In the genomic region with DNA sequence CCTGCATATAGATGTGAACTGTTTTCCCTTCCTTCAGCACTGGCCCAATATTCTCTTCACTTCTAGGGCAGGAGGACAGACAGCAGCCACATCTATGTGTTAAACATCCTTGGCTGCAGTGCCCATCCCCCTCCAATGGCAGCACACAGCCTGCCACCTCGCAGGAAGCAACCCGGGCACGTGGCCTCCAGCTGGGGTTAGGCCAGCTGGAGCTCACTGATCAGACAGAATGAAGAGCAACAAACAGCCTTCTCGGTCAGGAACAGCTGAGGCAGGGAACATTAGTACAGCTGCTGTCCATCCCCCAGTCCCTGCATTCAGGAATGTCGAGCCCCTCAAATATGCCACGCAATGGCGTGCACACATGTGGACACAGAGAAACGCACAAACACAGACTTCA, we compare ENCODE assay signal across 8 mouse cellular contexts.
DNase-seq lines count a peak whose midpoint lies in the region; ATAC-seq and TF ChIP-seq lines count a peak whose summit lies in the region.

No protein-coding gene starts in this region.

- intact Hi-C loops in heart, adult 2 months (cut with DNase I), result loop anchor here (2.0 kb wide), 1 partner anchor 63 kb away; no protein-coding TSS in a partner anchor

- H3K4me2 ChIP-seq in lung, embryonic 15.5 days, result no peak overlapping the region

- peak overlapping the region; percentile 68 for H3K27ac ChIP-seq in heart, adult 2 months
- peak overlapping the region; percentile 46 for H3K27ac ChIP-seq in lung, embryonic 15.5 days

- no peak for TF ChIP-seq CTCF in heart, adult 2 months (IDR thresholded peaks at IDR 0.05)

- no peak for TF ChIP-seq EP300 in heart, adult 2 months (IDR thresholded peaks at IDR 0.05; ENCODE audit: insufficient read depth, low read depth, low read length)

- ATAC-seq in lung, embryonic 15.5 days (ENCODE audit: borderline replicate concordance, extremely low read depth, low FRiP score, low TSS enrichment), result peak; percentile 77; the same call in 1 of the 2 replicates
- no peak for ATAC-seq in activated CD4-positive, CD25-positive, alpha-beta regulatory T cell, adult 4 months
- no peak; the same call in 1 of the 2 replicates for ATAC-seq in megakaryocyte, adult 5-6 weeks (ENCODE audit: poor library complexity, severe bottlenecking)

- H3K27me3 ChIP-seq in heart, adult 2 months (ENCODE audit: control insufficient read depth, insufficient read depth, low read length), result no peaks in the 10 kb centered on the region
- H3K27me3 ChIP-seq in lung, embryonic 15.5 days, result no peaks in the 10 kb centered on the region

- H3K79me2 ChIP-seq in heart, adult 2 months (replicated peaks; ENCODE audit: control insufficient read depth, insufficient read depth, low read length), result no peaks in the 10 kb centered on the region

- H3K36me3 ChIP-seq in heart, adult 2 months (ENCODE audit: control insufficient read depth, insufficient read depth, low read length), result peaks cover 5% of the 10 kb centered on the region
- H3K36me3 ChIP-seq in lung, embryonic 15.5 days, result peaks cover 2% of the 10 kb centered on the region; the same call in 1 of the 2 replicates

- H3K4me3 ChIP-seq in heart, adult 2 months, result no peak overlapping the region
- no peak overlapping the region for H3K4me3 ChIP-seq in lung, embryonic 15.5 days

- H3K9me3 ChIP-seq in lung, embryonic 15.5 days, result no peaks in the 10 kb centered on the region

- 30% methylated on average over 8 of the region's 8 CpGs for WGBS in heart, adult 2 months
- WGBS in lung, embryonic 15.5 days, result 22% methylated on average over 8 of the region's 8 CpGs

- H3K9ac ChIP-seq in heart, adult 2 months (ENCODE audit: low read depth, low read length), result no peak overlapping the region
- H3K9ac ChIP-seq in lung, embryonic 15.5 days, result no peak overlapping the region

- no peak for TF ChIP-seq POLR2A in heart, adult 2 months (IDR thresholded peaks at IDR 0.05; ENCODE audit: insufficient read depth, low read depth, low read length)

- DNase-seq in B cell, adult 2 months, result peak; percentile 5 to 8
- peak; percentile 55 for DNase-seq in adrenal gland, postnatal 14 days
- DNase-seq in heart, adult 2 months, result peak; percentile 54 to 65
- peak; percentile 64 for DNase-seq in kidney, postnatal 10 days
- DNase-seq in retina, postnatal 1 day, result peak; percentile 79

- H3K4me1 ChIP-seq in heart, adult 2 months (ENCODE audit: control insufficient read depth, insufficient read depth, low read length), result peaks cover 33% of the 10 kb centered on the region
- H3K4me1 ChIP-seq in lung, embryonic 15.5 days, result peaks cover 19% of the 10 kb centered on the region

Comparison
In these comparisons a context has a peak if more than half of its experiments do, and no peak if none do; other contexts are left out.
1. DNase-seq: peak in every context shown above with its lines; median percentile 79 in retina, postnatal 1 day; 64 in kidney, postnatal 10 days; 60 in heart, adult 2 months; 55 in adrenal gland, postnatal 14 days; 6 in B cell, adult 2 months.